Mouse (Mus musculus) myocyte (in vitro differentiated cells): ENCODE measurements around the gene Gdpd1. TPM values are rescaled to one million over a fixed set of nuclear protein-coding genes. Genes with fewer than 3 reads are reported as not detected.
"Not testable (repeated sequence)": the region's sequence is repeated elsewhere in the genome, so short reads cannot be mapped to it uniquely, and the experiment has no call there.

Experiments
- H3K27me3 ChIP-seq: one replicate; pipeline ENCODE4 v1.6.1; 2011; ENCODE audit not compliant: control insufficient read depth, insufficient read depth, insufficient read length
- H3K36me3 ChIP-seq: one replicate; pipeline ENCODE4 v1.6.1; 2011; ENCODE audit not compliant: control insufficient read depth, insufficient read depth
- H3K4me2 ChIP-seq: one replicate; pipeline ENCODE4 v1.6.1; 2011; ENCODE audit warnings: low read depth, control low read depth
- H3K4me3 ChIP-seq: one replicate; pipeline ENCODE4 v1.5.1; 2011; ENCODE audit warnings: mild to moderate bottlenecking, control low read depth, moderate library complexity
- H3K79me2 ChIP-seq: one replicate; pipeline ENCODE4 v1.6.1; 2011; ENCODE audit not compliant: control insufficient read depth, insufficient read depth
- H3ac ChIP-seq: one replicate; pipeline ENCODE4 v1.6.1; 2011; ENCODE audit not compliant: control insufficient read depth, insufficient read length
- CEBPB ChIP-seq: IDR thresholded peaks from 2 replicates; pipeline ENCODE4 v1.6.1; 2011; ENCODE audit warnings: mild to moderate bottlenecking, moderate library complexity; ENCODE audit not compliant: poor library complexity, insufficient read depth, severe bottlenecking
- E2F4 ChIP-seq: IDR thresholded peaks from one replicate; pipeline ENCODE4 v1.6.1; 2011; ENCODE audit warnings: mild to moderate bottlenecking, control low read depth, moderate library complexity; ENCODE audit not compliant: insufficient read depth
- MAX ChIP-seq: IDR thresholded peaks from one replicate; pipeline ENCODE4 v1.6.1; 2011; ENCODE audit warnings: low read depth, mild to moderate bottlenecking, control low read depth
- MYOD1 ChIP-seq, 3 experiments: IDR thresholded peaks; one replicate each; pipeline ENCODE4 v1.6.1; 2011; ENCODE audit warnings: control low read depth in 2 of 3, low read depth in 2 of 3, mild to moderate bottlenecking in 2 of 3, moderate library complexity in 1 of 3; ENCODE audit not compliant: insufficient read length in 2 of 3, control insufficient read depth in 1 of 3
- MYOG ChIP-seq, 3 experiments: IDR thresholded peaks; one replicate each; pipeline ENCODE4 v1.6.1; 2011; ENCODE audit warnings: control low read depth in 2 of 3, low read depth in 2 of 3, mild to moderate bottlenecking in 2 of 3; ENCODE audit not compliant: insufficient read length in 2 of 3, control insufficient read depth in 1 of 3, insufficient read depth in 1 of 3
- POLR2A ChIP-seq: IDR thresholded peaks from one replicate; pipeline ENCODE4 v1.6.1; 2011; ENCODE audit warnings: low read depth, mild to moderate bottlenecking, control low read depth, moderate library complexity; ENCODE audit not compliant: insufficient read length
- POLR2AphosphoS2 ChIP-seq: IDR thresholded peaks from one replicate; pipeline ENCODE4 v1.6.1; 2011; ENCODE audit warnings: low read depth, control low read depth; ENCODE audit not compliant: insufficient read length
- REST ChIP-seq: IDR thresholded peaks from one replicate; pipeline ENCODE4 v1.6.1; 2011; ENCODE audit warnings: mild to moderate bottlenecking, control low read depth, moderate library complexity; ENCODE audit not compliant: insufficient read depth, insufficient read length
- SRF ChIP-seq: IDR thresholded peaks from one replicate; pipeline ENCODE4 v1.6.1; 2011; ENCODE audit warnings: low read depth; ENCODE audit not compliant: control insufficient read depth, insufficient read length
- TCF12 ChIP-seq: IDR thresholded peaks from one replicate; pipeline ENCODE4 v1.6.1; 2011; ENCODE audit warnings: mild to moderate bottlenecking, control low read depth; ENCODE audit not compliant: poor library complexity, insufficient read depth, severe bottlenecking
- TCF3 ChIP-seq: IDR thresholded peaks from one replicate; pipeline ENCODE4 v1.6.1; 2011; ENCODE audit warnings: low read depth, control low read depth; ENCODE audit not compliant: insufficient read length
- USF1 ChIP-seq: IDR thresholded peaks from one replicate; pipeline ENCODE4 v1.6.1; 2011; ENCODE audit warnings: low read depth, mild to moderate bottlenecking, control low read depth, moderate library complexity
- polyA plus RNA-seq: library from polyadenylated mRNA; unstranded; fragments of >200 nt; fragmentation: generic; extraction: Trizol; gene quantifications from one replicate; pipeline ENCODE4 v1.2.1, GENCODE M21; 2012; ENCODE audit warnings: missing spikeins

The Gdpd1 gene
- polyA plus RNA-seq, 1 experiment = 9.9 TPM

GRCm38 (mm10) chr11:87060410-87060809 lies 13.5 kb downstream of the Gdpd1 start:
- H3K4me3 ChIP-seq = no peak overlapping the region
- H3K27me3 ChIP-seq = no peaks in the 10 kb centered on the region
- no peaks in the 10 kb centered on the region for H3K36me3 ChIP-seq
- no peaks in the 10 kb centered on the region for H3K79me2 ChIP-seq
- no peak overlapping the region for H3ac ChIP-seq
- no peak overlapping the region for H3K4me2 ChIP-seq
- TF ChIP-seq REST = no peak
- no peak for TF ChIP-seq TCF3
- no peak for TF ChIP-seq MYOD1 (IDR thresholded peaks at IDR 0.05; ENCODE audit: control insufficient read depth in 1 of 3, insufficient read length in 2 of 3, low read depth in 2 of 3)
- no peak for TF ChIP-seq SRF
- no peak for TF ChIP-seq MYOG (IDR thresholded peaks at IDR 0.05; ENCODE audit: control insufficient read depth in 1 of 3, insufficient read depth in 1 of 3, insufficient read length in 2 of 3, low read depth in 2 of 3)
- no peak for TF ChIP-seq POLR2AphosphoS2
- no peak for TF ChIP-seq CEBPB
- no peak for TF ChIP-seq USF1
- no peak for TF ChIP-seq E2F4
- TF ChIP-seq TCF12 = no peak
- TF ChIP-seq POLR2A = no peak

GRCm38 (mm10) chr11:87056286-87056685 lies 17.6 kb downstream of the Gdpd1 start:
- Histone ChIP-seq H3ac (no peak overlapping the region), H3K4me2 (no peak overlapping the region), H3K4me3 (no peak overlapping the region), H3K27me3 (no peaks in the 10 kb centered on the region), H3K79me2 (no peaks in the 10 kb centered on the region), H3K36me3 (no peaks in the 10 kb centered on the region)
- no peak for TF ChIP-seq CEBPB

GRCm38 (mm10) chr11:87048900-87049299 lies 25.0 kb downstream of the Gdpd1 start:
- H3K79me2 ChIP-seq, H3K4me2 ChIP-seq, H3ac ChIP-seq, H3K36me3 ChIP-seq, H3K27me3 ChIP-seq, H3K4me3 ChIP-seq: not testable (repeated sequence)

- Histone ChIP-seq H3K27me3 (no peaks in the 10 kb centered on the region), H3K36me3 (no peaks in the 10 kb centered on the region), H3K79me2 (no peaks in the 10 kb centered on the region), H3ac (no peak overlapping the region), H3K4me2 (no peak overlapping the region), H3K4me3 (no peak overlapping the region)
- no peak for TF ChIP-seq CEBPB
- TF ChIP-seq TCF12 = no peak
- TF ChIP-seq POLR2AphosphoS2 = no peak
- TF ChIP-seq TCF3 = no peak
- no peak for TF ChIP-seq POLR2A
- TF ChIP-seq SRF = no peak
- TF ChIP-seq USF1 = no peak
- no peak for TF ChIP-seq E2F4
- TF ChIP-seq MYOD1 (IDR thresholded peaks at IDR 0.05; ENCODE audit: control insufficient read depth in 1 of 3, insufficient read length in 2 of 3, low read depth in 2 of 3) = no peak
- TF ChIP-seq MAX = no peak
Measured at GRCm38 (mm10) chr11:87046968-87047367, 26.9 kb downstream of the Gdpd1 start.

- H3K4me2 ChIP-seq = no peak overlapping the region
- H3K27me3 ChIP-seq = no peaks in the 10 kb centered on the region
- H3ac ChIP-seq = no peak overlapping the region
- no peak for TF ChIP-seq POLR2A
- TF ChIP-seq TCF12 = no peak
- no peak for TF ChIP-seq POLR2AphosphoS2
- TF ChIP-seq SRF = no peak
- no peak for TF ChIP-seq MYOG (IDR thresholded peaks at IDR 0.05; ENCODE audit: control insufficient read depth in 1 of 3, insufficient read depth in 1 of 3, insufficient read length in 2 of 3, low read depth in 2 of 3)
- TF ChIP-seq USF1 = no peak
- TF ChIP-seq CEBPB = no peak
- no peak for TF ChIP-seq E2F4
- no peak for TF ChIP-seq MYOD1 (IDR thresholded peaks at IDR 0.05; ENCODE audit: control insufficient read depth in 1 of 3, insufficient read length in 2 of 3, low read depth in 2 of 3)
- TF ChIP-seq MAX = no peak
- no peak for TF ChIP-seq REST
- no peak for TF ChIP-seq TCF3
- no peak overlapping the region for H3K4me3 ChIP-seq
- no peaks in the 10 kb centered on the region for H3K36me3 ChIP-seq
- H3K79me2 ChIP-seq = no peaks in the 10 kb centered on the region
Measured at GRCm38 (mm10) chr11:87043052-87043451, 30.8 kb downstream of the Gdpd1 start.

GRCm38 (mm10) chr11:87039307-87039963 lies 34.4 kb downstream of the Gdpd1 start:
- Histone ChIP-seq H3K4me3 (no peak overlapping the region), H3ac (no peak overlapping the region), H3K79me2 (no peaks in the 10 kb centered on the region), H3K27me3 (no peaks in the 10 kb centered on the region), H3K36me3 (no peaks in the 10 kb centered on the region), H3K4me2 (no peak overlapping the region)
- no peak for TF ChIP-seq POLR2AphosphoS2
- TF ChIP-seq SRF = no peak
- no peak for TF ChIP-seq REST
- no peak for TF ChIP-seq MYOD1 (IDR thresholded peaks at IDR 0.05; ENCODE audit: control insufficient read depth in 1 of 3, insufficient read length in 2 of 3, low read depth in 2 of 3)
- TF ChIP-seq TCF3 = no peak
- no peak for TF ChIP-seq CEBPB
- no peak for TF ChIP-seq MYOG (IDR thresholded peaks at IDR 0.05; ENCODE audit: control insufficient read depth in 1 of 3, insufficient read depth in 1 of 3, insufficient read length in 2 of 3, low read depth in 2 of 3)
- no peak for TF ChIP-seq USF1
- TF ChIP-seq POLR2A = no peak
- no peak for TF ChIP-seq TCF12
- no peak for TF ChIP-seq E2F4
- no peak for TF ChIP-seq MAX
